Mouse (Mus musculus): ENCODE measurements around the gene Mmp19.

DNA sequence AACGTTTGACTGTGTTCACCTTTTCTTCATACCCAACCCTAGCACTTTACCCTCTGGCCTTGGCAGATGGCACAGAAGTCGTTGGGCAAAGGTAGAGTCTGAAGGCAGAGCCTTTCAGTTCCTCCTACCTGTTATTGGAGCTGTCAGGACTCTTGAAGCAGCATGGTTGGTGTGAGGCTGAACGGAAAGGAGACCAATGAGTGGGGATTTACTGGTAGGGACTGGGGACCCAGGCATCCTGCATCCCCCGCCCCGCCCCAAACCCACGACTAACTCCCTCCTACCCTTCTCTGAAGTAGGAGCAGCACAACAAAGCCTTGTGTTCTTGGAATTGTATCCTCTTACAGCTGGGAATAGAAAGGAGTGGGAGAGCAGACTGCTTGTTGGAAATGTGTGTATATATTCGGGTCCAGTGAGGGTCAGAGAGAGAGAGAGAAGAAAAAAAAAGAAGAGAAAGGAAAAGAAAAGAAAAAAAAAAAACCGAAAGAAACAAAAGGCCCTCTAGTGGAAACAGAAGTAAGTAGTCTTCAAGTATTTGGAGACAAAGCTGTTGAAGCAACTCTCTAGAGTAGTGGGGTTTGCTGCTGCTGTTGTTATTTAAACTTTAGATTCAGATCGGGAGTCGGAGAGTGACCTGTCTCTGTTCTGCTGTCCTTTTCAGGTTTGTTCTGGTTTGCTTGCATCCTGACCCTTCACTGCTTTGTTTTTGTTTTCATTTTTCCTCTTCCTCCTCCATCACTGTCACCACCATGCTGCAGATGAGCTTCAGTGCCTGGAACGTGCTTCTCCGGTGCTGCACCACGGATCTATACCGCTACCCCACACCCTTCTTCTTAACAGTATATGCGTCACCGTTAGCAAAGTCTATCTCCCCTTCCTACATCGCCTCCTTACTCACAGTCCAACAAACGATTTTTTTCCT is 45.8 kb upstream of the Mmp19 start, which contains the start of gene Dgka:
- TF ChIP-seq CTCF (IDR thresholded peaks at IDR 0.05; ENCODE audit: low read depth, low read length) (no peak), POLR2A (IDR thresholded peaks at IDR 0.05; ENCODE audit: extremely low read depth, insufficient read depth, low read length) (no peak)
